Mouse (Mus musculus) liver, adult 2 months (tissue): ENCODE measurements around the gene Gm49373. TPM values are rescaled to one million over a fixed set of nuclear protein-coding genes. Genes with fewer than 3 reads are reported as not detected.

Source experiments
- DNase-seq: peaks from one replicate; pipeline ENCODE4 v3.0.0-alpha.2; 2011; ENCODE audit warnings: low read depth, low spot score; ENCODE audit errors: extremely low read depth
- H3K27ac ChIP-seq: fragments of 200-500 bp; replicated peaks from 2 replicates; pipeline ENCODE4 v1.5.1; 2012; ENCODE audit warnings: low read depth, mild to moderate bottlenecking, control low read depth, inconsistent platforms, low read length; ENCODE audit not compliant: insufficient read depth
- H3K27me3 ChIP-seq: fragments of 200-500 bp; 2 replicates; pipeline ENCODE4 v1.6.1; 2012; ENCODE audit warnings: mild to moderate bottlenecking, moderate library complexity, low read length, inconsistent platforms; ENCODE audit not compliant: control insufficient read depth, insufficient read depth
- H3K36me3 ChIP-seq: fragments of 200-500 bp; 2 replicates; pipeline ENCODE4 v1.6.1; 2012; ENCODE audit warnings: low read length, inconsistent platforms; ENCODE audit not compliant: control insufficient read depth, insufficient read depth
- H3K4me1 ChIP-seq: fragments of 200-500 bp; 2 replicates; pipeline ENCODE4 v1.6.1; 2011; ENCODE audit warnings: low read length; ENCODE audit not compliant: control insufficient read depth, insufficient read depth
- H3K4me3 ChIP-seq: fragments of 200-500 bp; 2 replicates; pipeline ENCODE4 v1.5.1; 2011; ENCODE audit warnings: low read depth, mild to moderate bottlenecking, control low read depth, low read length, moderate library complexity; ENCODE audit not compliant: insufficient read depth
- H3K79me2 ChIP-seq: fragments of 200-500 bp; 2 replicates; pipeline ENCODE4 v1.6.1; 2012; ENCODE audit warnings: inconsistent platforms, mild to moderate bottlenecking, low read length, moderate library complexity; ENCODE audit not compliant: control insufficient read depth, insufficient read depth
- H3K9ac ChIP-seq: fragments of 200-500 bp; 2 replicates; pipeline ENCODE4 v1.6.1; 2012; ENCODE audit warnings: low read depth, mild to moderate bottlenecking, control low read depth, inconsistent platforms, low read length
- CTCF ChIP-seq: fragments of 200-500 bp; IDR thresholded peaks from 2 replicates; pipeline ENCODE4 v1.5.1; 2011; ENCODE audit warnings: low read depth, low read length, control low read depth
- POLR2A ChIP-seq: fragments of 200-500 bp; IDR thresholded peaks from 2 replicates; pipeline ENCODE4 v1.6.1; 2011; ENCODE audit warnings: low read length, control low read depth; ENCODE audit not compliant: insufficient read depth; ENCODE audit errors: extremely low read depth
- WGBS: fragments of 180-500 bp; shearing (Covaris S2); methylation state at CpG from one replicate; pipeline ENCODE4 v1.1.7; 2018; 5-methylcytosine and 5-hydroxymethylcytosine counted together
- polyA plus RNA-seq: library from polyadenylated mRNA; depleted of rRNA; stranded (reverse); fragments of >200 nt; gene quantifications from 2 replicates; pipeline ENCODE4 v1.2.3, GENCODE M21; 2012
- total RNA-seq: library from RNA; depleted of rRNA; stranded (reverse); fragments of >200 nt; gene quantifications from 2 replicates; pipeline ENCODE4 v1.2.3, GENCODE M21; 2014

The Gm49373 gene
- total and polyA plus RNA-seq, 2 experiments = 0.10 to 0.46 TPM

DNA sequence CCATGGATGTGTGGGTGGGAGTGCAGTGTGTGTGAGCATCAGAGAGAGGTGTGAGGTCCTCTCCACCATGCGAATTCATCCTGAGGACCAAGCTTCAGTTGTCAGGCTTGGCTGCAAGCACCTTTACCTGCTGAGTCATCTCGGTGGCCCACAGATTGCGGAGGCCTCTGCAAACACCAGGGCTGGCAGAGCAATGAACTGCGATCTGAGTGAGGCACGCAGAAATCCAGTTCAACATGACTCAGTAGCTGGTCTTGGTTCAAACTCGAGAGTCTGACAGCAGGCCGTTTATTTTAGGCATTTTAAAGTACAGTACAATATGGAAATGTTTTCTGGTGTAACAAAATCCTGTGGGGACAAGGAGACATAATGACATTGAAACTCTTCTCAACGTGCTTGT lies 24.9 kb upstream of the Gm49373 start:
- TF ChIP-seq CTCF = no peak
- TF ChIP-seq POLR2A = no peak
- Histone ChIP-seq H3K9ac (no peak overlapping the region), H3K4me1 (no peaks in the 10 kb centered on the region), H3K4me3 (no peak overlapping the region), H3K79me2 (no peaks in the 10 kb centered on the region), H3K27ac (no peak overlapping the region), H3K27me3 (no peaks in the 10 kb centered on the region), H3K36me3 (no peaks in the 10 kb centered on the region)
- 28% methylated on average over 8 of the region's 8 CpGs for WGBS
- peak; percentile 64 for DNase-seq

DNA sequence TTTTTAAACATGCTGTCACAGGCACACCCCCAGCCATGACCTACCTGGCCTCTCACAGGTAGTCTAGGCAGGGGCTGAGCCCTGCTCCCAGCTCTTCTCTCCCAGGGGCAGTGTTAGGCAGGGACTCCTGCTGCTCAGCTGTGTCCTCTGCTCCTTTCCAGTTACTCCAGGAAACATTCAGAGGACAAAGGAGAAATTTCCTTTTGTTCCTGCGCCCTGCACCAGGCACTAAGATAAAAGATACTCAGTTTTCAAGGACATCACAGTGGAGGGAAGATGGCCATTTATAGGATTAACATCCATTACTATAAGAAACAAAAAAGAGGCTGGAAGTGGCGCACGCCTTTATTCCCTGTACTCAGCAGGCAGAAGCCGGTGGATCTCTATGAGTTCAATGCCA lies 23.1 kb upstream of the Gm49373 start:
- Histone ChIP-seq H3K79me2 (peaks cover 2% of the 10 kb centered on the region; the same call in 1 of the 2 replicates), H3K9ac (no peak overlapping the region), H3K27me3 (no peaks in the 10 kb centered on the region), H3K27ac (no peak overlapping the region), H3K4me3 (no peak overlapping the region), H3K4me1 (peaks cover under 1% of the 10 kb centered on the region), H3K36me3 (no peaks in the 10 kb centered on the region)
- 89% methylated on average over 4 of the region's 4 CpGs for WGBS
- TF ChIP-seq CTCF (no peak), POLR2A (no peak)
- no peak for DNase-seq

DNA sequence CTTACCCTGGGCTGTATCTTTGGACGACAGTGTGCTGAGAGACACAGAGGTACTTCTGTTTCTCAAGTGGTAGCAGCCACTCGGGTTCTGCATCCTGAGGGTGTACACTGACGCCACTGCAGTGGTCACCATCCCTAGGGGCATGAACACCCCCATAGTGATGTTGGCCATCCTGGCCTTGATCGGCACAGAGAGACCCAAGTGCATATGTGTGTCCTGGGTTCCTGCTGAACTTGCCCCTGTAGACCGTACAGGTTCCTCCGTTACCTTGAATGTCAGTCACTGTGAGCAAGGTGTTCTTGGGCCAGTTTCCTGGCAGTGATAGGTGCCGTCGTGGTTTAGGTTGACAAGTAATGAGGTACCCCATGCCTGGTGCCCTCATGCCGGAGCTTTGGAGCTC lies 20.5 kb upstream of the Gm49373 start:
- DNase-seq = no peak
- no peaks in the 10 kb centered on the region for H3K27me3 ChIP-seq
- peaks cover 11% of the 10 kb centered on the region for H3K4me1 ChIP-seq
- H3K9ac ChIP-seq = no peak overlapping the region
- no peak overlapping the region for H3K27ac ChIP-seq
- peaks cover 23% of the 10 kb centered on the region for H3K79me2 ChIP-seq
- TF ChIP-seq POLR2A = no peak
- TF ChIP-seq CTCF = no peak
- H3K36me3 ChIP-seq = peaks cover 2% of the 10 kb centered on the region
- H3K4me3 ChIP-seq = no peak overlapping the region
- 97% methylated on average over 9 of the region's 9 CpGs for WGBS

DNA sequence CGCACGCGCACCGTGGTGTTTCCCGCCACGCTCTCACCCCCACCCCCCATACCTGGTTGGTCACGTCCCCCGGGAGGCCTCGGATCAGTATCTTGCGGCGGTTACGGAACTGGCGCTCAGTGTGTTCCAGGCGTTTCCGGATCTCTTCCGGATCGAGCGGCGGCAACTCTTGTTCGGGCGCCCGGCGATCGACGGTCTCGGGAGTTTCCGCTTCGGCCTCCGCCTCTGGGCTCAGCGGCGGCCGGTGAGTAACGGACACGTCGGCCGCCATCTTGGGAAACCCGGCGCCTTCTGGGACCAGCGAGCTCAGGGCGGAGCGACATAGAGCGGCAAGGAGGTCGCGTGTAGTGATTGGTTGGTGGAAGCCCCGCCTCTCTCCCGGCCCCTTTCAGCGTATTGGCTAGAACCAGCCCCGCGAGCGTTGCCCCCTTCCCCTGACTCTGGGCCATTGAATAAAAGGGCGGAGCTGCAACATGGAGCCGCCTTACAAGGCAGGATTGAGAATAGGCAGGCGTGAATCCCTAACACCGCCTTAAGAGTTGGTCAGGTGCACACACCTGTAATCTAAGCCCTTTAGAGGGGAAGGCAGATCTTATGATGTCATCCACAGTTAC lies 18.9 kb upstream of the Gm49373 start, which contains the start of the genes Gm38431 and Raver1:
Gene Gm38431 (minus strand): TSS at position 291 of the 614 bp plus-strand sequence.
Gene Raver1 (minus strand): TSS at position 302 of the 614 bp plus-strand sequence.
- Histone ChIP-seq H3K27me3 (no peaks in the 10 kb centered on the region), H3K27ac (peak within 1 kb of the TSS; percentile 81), H3K4me1 (peaks cover 11% of the 10 kb centered on the region), H3K9ac (peak within 1 kb of the TSS; percentile 91), H3K79me2 (peaks cover 34% of the 10 kb centered on the region), H3K36me3 (peaks cover 8% of the 10 kb centered on the region), H3K4me3 (peak within 1 kb of the TSS; percentile 88)
- under 1% methylated on average over 54 of the region's 54 CpGs for WGBS
- TF ChIP-seq CTCF (no peak), POLR2A (peak; percentile 76)
- peak; percentile 92 for DNase-seq

DNA sequence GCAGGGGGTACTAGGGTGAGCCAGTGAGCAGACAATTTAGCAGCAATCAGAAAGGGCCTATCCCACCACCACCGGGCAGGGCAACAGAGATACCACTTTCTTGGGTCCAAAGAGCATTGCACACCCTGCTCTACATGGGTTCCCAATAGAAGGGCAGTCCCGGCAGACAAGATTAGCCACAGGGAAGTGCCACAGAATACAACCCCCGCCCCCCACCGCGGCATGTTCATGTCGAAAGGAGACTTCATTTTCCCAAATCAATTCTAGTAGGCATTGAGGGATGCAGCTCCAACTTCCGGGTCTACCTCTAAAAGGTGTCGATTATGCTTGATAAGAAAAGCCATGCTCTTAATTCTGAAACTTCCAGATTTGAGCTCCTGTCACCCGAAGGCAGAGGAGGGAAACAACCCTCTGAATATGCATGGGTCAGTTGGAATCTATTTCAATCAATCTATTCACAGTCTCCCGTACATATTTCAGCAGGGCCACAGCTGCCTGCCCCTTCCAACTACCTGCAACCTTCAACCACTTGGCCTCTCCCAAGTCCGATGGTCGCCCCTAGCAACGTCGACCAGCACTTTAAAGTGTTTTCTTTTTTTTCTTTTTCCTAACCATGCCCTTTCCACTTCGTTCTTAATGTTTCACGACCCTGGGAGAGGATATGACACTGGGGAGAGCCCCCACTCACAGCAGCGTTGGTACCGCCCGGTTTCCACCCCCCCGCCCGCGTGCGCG lies 18.2 kb upstream of the Gm49373 start:
- no peaks in the 10 kb centered on the region for H3K27me3 ChIP-seq
- TF ChIP-seq POLR2A = no peak
- no peak for TF ChIP-seq CTCF
- H3K4me3 ChIP-seq = peak overlapping the region; percentile 88
- DNase-seq = no peak
- WGBS = 1% methylated on average over 24 of the region's 24 CpGs
- H3K4me1 ChIP-seq = peaks cover 11% of the 10 kb centered on the region
- peak overlapping the region; percentile 91 for H3K9ac ChIP-seq
- H3K27ac ChIP-seq = peak overlapping the region; percentile 32
- H3K79me2 ChIP-seq = peaks cover 38% of the 10 kb centered on the region
- peaks cover 13% of the 10 kb centered on the region for H3K36me3 ChIP-seq

DNA sequence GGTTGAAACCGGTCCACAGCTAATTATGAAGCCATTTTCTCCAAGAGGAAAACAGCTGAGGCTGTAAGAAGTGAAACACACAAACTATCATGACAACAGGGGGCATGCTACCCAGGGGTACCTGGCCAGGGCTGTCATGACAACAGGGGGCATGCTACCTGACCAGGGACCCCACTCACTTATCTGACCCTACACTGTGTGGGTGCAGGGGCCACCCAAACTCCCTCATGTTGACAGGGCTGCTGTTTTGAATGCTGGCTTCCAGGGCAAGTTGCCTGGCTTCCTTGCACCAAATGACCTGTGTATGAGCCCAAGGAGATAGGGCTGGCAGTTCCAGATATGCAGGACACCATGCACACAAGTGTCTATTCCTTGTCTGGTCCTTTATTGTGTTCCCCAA lies 17.6 kb upstream of the Gm49373 start:
- TF ChIP-seq POLR2A (no peak), CTCF (no peak)
- Histone ChIP-seq H3K36me3 (peaks cover 17% of the 10 kb centered on the region), H3K27me3 (no peaks in the 10 kb centered on the region), H3K27ac (no peak overlapping the region), H3K79me2 (peaks cover 38% of the 10 kb centered on the region), H3K4me3 (no peak overlapping the region; the same call in 1 of the 2 replicates), H3K4me1 (peaks cover 11% of the 10 kb centered on the region), H3K9ac (peak overlapping the region; percentile 91)
- DNase-seq = no peak
- 92% methylated on average over 1 of the region's 1 CpGs for WGBS
